Mouse (Mus musculus): ENCODE measurements around the gene Slc25a34.

The Slc25a34 gene

DNA sequence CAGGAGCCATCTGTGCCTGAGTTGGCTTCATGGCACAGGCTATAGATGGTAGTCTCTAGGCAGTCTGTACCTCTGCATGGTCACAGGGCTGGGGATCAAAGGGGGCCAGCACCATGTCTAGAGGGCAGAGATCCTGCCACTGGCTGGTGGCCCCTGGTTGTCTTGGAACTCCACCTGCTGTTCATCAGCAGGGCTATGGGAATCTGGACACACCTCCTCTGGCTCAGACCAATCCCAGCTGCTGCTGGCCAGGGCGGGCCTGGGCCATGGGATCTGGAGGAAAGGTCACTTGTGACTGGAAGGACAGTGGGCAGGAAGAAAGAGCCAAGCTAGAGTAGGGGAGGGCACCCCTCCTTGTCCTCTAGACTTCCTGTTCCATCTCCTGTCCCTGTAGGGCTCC lies at the start of gene Slc25a34:
Gene Slc25a34 (minus strand): TSS at position 156 of the 400 bp plus-strand sequence.
- DNase-seq (ENCODE audit: extremely low spot score, low spot score): no peak

- no peak for DNase-seq (ENCODE audit: extremely low spot score, low spot score)
These were observed 48.7 kb upstream of the Slc25a34 start for GRCm38 (mm10) chr4:141672325-141672724.

DNA sequence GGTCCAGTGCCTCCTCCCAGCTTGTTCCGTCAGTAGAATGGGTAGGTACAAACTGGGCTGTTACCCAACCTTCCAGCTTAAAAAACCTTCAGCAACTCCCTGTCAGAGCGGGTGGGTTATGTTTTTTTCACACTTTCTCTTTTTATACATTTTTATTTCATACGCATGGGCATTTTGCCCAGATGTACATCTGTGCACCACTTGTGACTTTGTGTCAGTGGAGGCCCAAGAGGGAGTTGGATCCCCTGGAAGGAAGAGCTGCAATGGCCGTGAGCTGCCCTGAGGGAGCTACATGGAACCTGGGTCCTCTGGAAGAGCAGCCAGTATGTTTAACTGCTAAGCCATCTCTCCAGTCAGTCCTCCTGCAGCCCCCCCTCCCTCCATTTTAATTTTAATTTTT lies 47.8 kb upstream of the Slc25a34 start:
- no peak for DNase-seq (ENCODE audit: extremely low spot score, low spot score)

DNA sequence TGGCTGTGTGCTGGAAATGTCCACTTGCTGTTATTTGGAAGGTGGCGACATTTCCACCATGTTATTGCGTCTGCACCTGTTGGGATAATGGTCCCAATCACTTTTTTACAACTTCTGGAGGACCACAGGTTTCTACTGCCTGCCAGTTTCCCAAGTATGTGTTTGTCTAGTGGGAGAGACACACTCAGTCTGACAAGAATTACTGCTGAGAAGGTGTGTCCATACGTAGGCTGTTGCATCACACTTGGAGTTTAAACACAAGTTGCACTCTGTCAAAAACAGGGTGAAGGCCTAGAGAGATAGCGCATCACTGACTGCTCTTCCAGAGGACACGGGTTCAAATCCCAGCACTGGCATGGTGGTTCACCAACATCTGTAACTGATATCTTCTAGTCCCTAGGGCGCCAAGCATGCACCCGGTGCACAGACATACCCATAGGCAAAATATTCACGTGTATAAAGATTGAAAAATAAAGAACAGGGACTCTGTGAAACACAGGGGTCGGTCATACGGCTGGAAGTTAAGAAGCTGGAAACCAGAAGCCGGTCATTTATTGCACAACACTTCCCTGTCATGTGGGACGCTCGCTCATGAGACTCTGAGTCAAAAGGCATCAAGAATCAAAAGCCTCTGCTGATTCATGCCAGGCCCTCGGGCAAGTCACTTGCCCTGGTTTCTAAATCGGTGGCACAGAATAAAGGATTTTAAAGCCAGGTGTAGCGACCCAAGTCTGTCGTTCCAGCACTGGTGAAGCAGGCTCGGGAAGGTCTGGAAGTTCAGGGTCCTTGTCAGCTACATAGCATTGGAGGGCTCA lies 46.5 kb upstream of the Slc25a34 start:
- no peak for DNase-seq (ENCODE audit: extremely low spot score, low spot score)

DNA sequence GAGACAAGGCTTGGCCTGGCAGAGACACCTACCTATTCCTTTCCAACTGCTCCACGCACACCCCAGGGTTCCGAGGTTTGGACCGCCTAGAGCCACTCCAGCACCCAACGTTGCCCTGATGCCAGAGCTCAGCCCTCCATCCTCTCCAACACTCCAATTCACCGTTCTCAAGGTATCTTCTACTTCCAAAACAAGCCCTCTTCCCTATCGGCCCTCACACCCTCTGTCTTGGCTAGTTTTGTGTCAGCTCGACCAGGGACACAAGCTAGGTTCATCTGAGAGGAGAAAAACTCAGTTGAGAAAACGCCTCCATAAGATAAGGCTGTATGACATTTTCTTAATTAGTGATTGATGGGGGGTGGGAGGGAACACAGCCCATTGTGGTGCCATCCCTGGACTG lies 41.2 kb upstream of the Slc25a34 start, which contains the start of gene Plekhm2:
Gene Plekhm2 (minus strand): TSS at position 101 of the 400 bp plus-strand sequence.
- DNase-seq (ENCODE audit: extremely low spot score, low spot score): no peak

DNA sequence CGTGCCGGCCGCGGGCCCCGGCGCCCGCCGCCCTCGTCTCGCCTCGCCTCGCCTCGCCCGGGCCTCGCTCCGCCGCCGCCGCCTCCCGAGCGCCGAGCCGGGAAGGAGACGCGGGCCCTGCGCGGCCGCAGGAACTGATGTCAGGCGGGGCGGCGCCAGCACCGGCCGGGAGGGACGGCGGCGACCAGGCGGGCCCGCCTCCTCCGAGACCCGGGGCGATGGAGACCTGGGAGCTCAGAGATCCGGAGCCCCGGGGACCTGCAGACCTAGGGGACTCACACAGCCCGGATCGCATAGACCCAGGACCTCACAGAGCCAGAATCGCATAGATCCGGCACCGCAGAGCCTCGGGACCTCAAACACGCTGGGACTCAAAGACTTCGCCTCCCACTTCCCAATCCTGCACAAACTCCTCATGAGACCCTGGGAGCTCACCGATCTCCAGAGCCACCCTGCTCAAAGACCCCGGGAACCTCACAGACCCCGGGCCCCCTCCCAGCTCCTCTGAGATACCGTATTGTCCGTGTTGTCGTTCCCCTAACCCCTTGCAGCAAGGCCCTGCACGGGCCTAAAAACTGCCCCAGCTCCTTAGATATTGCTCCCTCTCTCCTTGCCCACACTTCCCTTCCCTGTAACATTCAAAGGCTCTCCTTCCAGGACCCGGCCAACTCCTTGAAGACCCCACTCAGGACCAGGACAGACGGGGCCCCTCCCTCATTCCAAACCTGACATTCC lies 40.6 kb upstream of the Slc25a34 start:
- peak; percentile 70 for DNase-seq (ENCODE audit: extremely low spot score, low spot score)

- DNase-seq (ENCODE audit: extremely low spot score, low spot score): peak; percentile 63
These were observed 39.7 kb upstream of the Slc25a34 start for GRCm38 (mm10) chr4:141663122-141663931.

DNA sequence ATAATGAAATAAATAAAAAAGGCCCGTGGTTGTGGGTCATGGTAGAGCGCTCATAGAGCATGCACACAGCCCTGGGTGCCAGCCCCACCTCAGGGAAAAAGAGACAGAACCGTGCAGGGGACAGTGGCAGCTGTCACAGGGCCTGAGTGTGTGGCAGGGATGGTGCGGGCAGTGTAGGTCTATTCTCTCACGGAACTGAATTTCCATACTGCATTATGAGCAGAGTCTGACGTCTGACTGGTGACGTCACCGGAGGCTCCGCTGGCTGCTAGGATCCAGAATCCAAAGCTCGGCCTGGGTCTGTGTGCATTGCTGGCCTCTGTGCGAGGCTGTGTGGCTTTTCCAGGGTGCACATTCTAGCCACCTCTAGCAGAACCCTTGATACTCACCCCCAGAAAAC lies 37.3 kb upstream of the Slc25a34 start:
- DNase-seq (ENCODE audit: extremely low spot score, low spot score): no peak

- no peak for DNase-seq (ENCODE audit: extremely low spot score, low spot score)
These were observed 36.1 kb upstream of the Slc25a34 start for GRCm38 (mm10) chr4:141659739-141660138.

DNA sequence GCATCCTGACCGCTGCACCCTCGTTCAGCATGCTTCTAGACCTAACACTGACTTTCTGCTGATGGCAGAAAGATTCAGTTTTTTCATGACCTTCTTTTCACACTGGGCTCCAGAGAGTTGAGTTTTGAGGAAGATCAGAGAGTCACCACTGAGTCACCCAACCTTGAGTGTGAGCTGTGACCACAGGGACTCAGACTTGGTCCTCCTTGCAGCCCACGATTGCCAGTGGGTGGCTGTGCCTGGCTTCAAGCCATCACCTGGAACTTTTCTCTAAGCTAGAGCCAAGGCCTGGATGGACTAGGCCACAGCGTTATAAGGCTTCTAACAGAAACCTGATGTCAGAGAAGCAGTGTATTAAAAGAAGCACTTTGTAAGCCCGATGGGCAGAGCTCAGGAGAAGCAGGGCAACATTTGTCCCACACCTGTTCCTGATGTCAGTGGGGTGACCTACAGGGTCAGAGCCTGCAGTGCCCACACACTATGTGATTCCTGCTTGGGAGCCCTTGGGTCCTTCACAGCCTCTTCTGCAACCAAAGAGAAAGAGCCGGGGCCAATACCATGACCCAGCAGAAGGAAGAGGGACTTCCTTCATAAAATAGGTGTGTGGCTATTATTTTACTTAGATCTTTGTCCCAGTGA lies 35.3 kb upstream of the Slc25a34 start:
- DNase-seq (ENCODE audit: extremely low spot score, low spot score): no peak

DNA sequence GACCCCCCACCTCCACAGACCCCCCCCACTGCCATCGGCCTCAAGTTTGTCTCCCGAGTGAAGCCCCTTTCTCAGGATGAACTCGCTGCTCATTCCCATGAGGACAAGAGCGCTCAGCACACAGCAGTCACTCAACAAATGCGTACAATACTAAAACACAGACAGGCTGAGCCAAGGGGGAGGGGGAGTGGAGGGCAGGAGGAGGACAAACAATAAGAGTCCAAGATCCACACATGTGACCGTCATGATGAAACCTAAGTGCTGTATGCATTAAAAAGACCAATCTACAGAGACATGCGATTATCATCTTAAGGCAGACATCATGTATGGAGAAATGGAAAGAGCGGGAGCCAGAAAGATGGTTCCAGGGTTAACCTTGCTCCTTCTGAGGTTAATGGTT lies 33.3 kb upstream of the Slc25a34 start:
- no peak for DNase-seq (ENCODE audit: extremely low spot score, low spot score)

DNA sequence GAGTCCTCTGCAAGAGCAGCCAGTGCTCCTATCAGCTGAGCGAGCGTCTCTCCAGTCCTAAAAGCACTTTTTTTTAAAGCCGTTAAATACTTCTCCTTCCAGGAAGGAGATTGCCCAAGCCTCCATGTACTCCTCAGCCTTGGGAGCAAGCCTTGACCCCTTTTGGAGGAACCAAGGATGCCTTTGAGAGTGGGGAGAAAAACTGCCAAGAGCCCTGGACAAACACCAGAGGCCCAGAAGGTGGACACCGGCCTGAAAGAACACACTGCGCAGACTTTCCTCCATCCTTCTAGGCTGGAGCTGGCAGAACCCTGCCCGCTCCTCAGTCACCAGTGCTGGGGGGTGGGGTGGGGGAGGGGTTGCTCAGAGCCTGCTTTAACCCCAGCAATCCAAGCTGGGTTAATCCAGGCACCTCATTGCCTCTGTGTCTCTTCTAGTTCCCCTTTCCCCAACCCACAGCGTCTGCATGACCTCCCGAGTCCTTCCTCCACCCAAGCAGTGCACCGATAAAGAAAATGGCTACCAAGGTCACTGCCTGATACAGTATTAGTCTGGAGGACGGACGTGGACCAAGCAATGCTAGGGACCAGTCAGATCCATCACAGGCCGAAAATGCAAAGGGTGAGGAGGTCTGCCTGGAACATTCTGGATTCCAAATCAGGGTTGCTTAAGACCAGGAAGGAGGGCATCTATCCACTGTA lies 32.4 kb upstream of the Slc25a34 start:
- no peak for DNase-seq (ENCODE audit: extremely low spot score, low spot score)

DNA sequence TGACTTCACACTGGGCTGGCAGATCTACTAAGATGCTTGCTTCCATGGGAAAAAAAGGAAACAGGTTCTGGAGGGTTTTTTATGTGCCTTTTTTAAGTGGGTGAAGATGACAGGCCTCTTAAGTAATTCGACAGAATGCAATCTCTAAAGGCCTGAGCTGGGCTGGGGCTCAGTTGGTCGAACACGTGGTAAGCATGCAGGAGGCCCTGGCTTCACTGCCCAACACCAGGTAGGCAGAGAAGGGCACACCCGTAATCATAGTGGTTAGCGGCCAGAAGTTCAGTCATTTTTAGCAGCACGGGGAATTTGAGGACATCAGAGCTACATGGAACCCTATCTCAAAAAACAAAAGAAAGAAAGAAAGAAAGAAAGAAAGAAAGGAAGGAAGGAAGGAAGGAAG lies 30.9 kb upstream of the Slc25a34 start:
- DNase-seq (ENCODE audit: extremely low spot score, low spot score): no peak

GRCm38 (mm10) chr4:141653813-141654212 lies 30.2 kb upstream of the Slc25a34 start:
- no peak for DNase-seq (ENCODE audit: extremely low spot score, low spot score)

GRCm38 (mm10) chr4:141653044-141653443 lies 29.4 kb upstream of the Slc25a34 start:
- no peak for DNase-seq (ENCODE audit: extremely low spot score, low spot score)

GRCm38 (mm10) chr4:141651944-141652343 lies 28.3 kb upstream of the Slc25a34 start:
- DNase-seq (ENCODE audit: extremely low spot score, low spot score): no peak

GRCm38 (mm10) chr4:141651286-141651685 lies 27.7 kb upstream of the Slc25a34 start:
- no peak for DNase-seq (ENCODE audit: extremely low spot score, low spot score)

GRCm38 (mm10) chr4:141649244-141649643 lies 25.6 kb upstream of the Slc25a34 start:
- DNase-seq (ENCODE audit: extremely low spot score, low spot score): no peak

DNA sequence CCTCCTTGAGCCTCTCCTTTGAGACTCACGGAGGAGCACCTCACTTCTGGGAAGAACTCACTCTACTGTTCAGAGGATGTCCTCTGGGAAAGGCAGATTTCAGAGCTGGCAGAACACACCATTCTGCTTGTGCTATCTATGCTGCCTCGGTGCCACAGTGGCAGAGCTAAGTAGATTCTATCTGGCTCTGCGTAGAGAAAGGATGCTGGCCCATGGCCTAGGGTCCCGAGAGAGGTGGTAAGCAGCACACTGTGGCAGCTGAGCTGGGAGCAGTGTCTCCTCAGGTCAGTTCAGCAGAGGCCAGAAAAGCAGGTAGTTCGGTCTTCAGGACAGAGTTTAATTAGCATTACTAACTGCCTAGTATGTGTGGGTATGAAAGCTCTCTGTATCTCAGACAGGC lies 24.6 kb upstream of the Slc25a34 start:
- no peak for DNase-seq (ENCODE audit: extremely low spot score, low spot score)

DNA sequence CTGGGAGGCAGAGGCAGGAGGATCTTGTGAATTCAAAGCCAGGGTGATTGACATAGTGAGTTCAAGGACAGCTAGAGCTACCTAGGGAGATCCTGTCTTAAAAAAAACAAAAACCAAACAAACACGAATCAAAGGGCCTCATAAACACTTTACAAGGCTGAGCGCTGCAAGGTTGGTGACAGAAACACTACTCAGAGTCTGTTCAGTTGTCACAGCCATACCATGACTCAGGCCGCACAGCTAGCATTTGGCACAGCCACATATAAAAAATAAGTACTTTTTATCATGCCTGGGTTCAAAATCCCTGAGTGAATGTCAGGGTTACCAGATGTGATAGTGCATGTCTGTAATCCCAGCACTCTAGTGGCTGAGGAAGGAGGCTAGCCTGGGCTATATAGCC lies 23.6 kb upstream of the Slc25a34 start:
- no peak for DNase-seq (ENCODE audit: extremely low spot score, low spot score)

DNA sequence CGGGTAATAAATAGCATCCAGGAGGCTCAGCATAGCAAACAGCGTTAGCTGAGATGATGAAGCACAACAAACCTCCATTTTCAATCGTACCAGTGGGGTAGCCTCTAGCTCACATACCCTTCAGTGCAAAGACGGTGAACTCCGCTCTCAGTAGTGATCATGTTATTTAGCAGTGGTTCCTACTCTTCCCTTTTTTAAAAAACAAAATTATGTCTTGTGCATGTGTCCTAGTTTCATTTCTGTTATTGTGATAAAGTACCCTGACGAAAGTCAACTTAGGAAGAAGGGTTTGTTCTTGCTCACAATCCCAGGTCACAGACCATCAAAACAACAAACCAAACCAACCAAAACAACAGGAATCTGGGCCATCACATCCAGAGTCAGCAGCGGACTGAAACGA lies 22.4 kb upstream of the Slc25a34 start:
- DNase-seq (ENCODE audit: extremely low spot score, low spot score): no peak

All from neural tube, embryonic 10.5 days (tissue).